Mouse (Mus musculus): ENCODE data around the gene Rbm5.

DNA sequence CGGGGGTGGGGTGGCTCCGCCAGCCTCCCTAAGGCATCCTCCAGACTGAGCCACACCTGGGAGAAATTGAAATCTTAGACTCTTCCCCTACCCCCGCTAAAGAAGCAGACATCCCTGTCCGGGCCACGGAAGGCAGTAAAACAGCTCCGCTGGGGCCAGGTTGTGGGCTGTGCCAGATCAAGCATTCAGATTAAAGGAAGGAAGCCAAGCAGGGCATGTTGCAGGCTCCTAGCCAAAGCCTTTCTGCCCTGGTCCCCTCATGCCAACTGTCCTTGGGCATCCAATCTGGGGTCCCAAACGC is 34.7 kb downstream of the Rbm5 start:
- no peak for TF ChIP-seq CTCF (IDR thresholded peaks at IDR 0.05; ENCODE audit: low read depth, low read length)
- TF ChIP-seq POLR2A (IDR thresholded peaks at IDR 0.05; ENCODE audit: borderline replicate concordance, low read depth, low read length): no peak

Data from bone marrow macrophage, adult 2 months (primary cell).